Mouse (Mus musculus) right cerebral cortex, adult 2 months (tissue): ENCODE measurements around the gene Fbxl12.
"Not testable (repeated sequence)": the region's sequence is repeated elsewhere in the genome, so short reads cannot be mapped to it uniquely, and the experiment has no call there.

ENCODE experiments used
- DNase-seq, 2 experiments: peaks; one replicate each; pipeline ENCODE4 v3.0.0; 2021 to 2022; ENCODE audit warnings: low spot score in 2 of 2

Fbxl12 gene

GRCm38 (mm10) chr9:20652260-20652658, 7.7 kb upstream of the Fbxl12 start:
- no peak for DNase-seq

- peak; percentile 99 to 100 for DNase-seq
Measured at GRCm38 (mm10) chr9:20651602-20652259, 7.2 kb upstream of the Fbxl12 start, which contains the start of gene Pin1. TSS of gene Pin1 (plus strand) at chr9:20652095.

- no peak for DNase-seq
Measured at GRCm38 (mm10) chr9:20645121-20645520, 554 bp upstream of the Fbxl12 start.

GRCm38 (mm10) chr9:20643781-20644180, 786 bp downstream of the Fbxl12 start:
- DNase-seq, result no peak

- peak; percentile 66 to 73 for DNase-seq
Measured at GRCm38 (mm10) chr9:20642896-20643466, 1.6 kb downstream of the Fbxl12 start.

GRCm38 (mm10) chr9:20642101-20642895, 2.3 kb downstream of the Fbxl12 start, which contains the start of gene Ubl5:
TSS of gene Ubl5 (plus strand) at chr9:20642878.
- DNase-seq, result peak; percentile 39 to 47

GRCm38 (mm10) chr9:20641501-20641900, 3.1 kb downstream of the Fbxl12 start:
- no peak for DNase-seq

- DNase-seq, result no peak
Measured at GRCm38 (mm10) chr9:20639486-20639885, 5.1 kb downstream of the Fbxl12 start.

GRCm38 (mm10) chr9:20638552-20638951, 6.0 kb downstream of the Fbxl12 start:
- DNase-seq, result no peak

- no peak for DNase-seq
Measured at GRCm38 (mm10) chr9:20636790-20637189, 7.8 kb downstream of the Fbxl12 start.

- no peak for DNase-seq
Measured at GRCm38 (mm10) chr9:20636256-20636655, 8.3 kb downstream of the Fbxl12 start.

- DNase-seq, result not testable (repeated sequence)
Measured at GRCm38 (mm10) chr9:20635676-20636075, 8.9 kb downstream of the Fbxl12 start.

GRCm38 (mm10) chr9:20631332-20631731, 13.2 kb downstream of the Fbxl12 start:
- no peak for DNase-seq

- DNase-seq, result no peak
Measured at GRCm38 (mm10) chr9:20616685-20617084, 27.9 kb downstream of the Fbxl12 start.

- no peak for DNase-seq
Measured at GRCm38 (mm10) chr9:20611976-20612375, 32.6 kb downstream of the Fbxl12 start.

GRCm38 (mm10) chr9:20609831-20610464, 34.6 kb downstream of the Fbxl12 start:
- no peak for DNase-seq

- DNase-seq, result peak; percentile 84 to 92
Measured at GRCm38 (mm10) chr9:20607100-20607974, 37.2 kb downstream of the Fbxl12 start.

GRCm38 (mm10) chr9:20606269-20606668, 38.3 kb downstream of the Fbxl12 start:
- no peak for DNase-seq

GRCm38 (mm10) chr9:20601270-20601669, 43.3 kb downstream of the Fbxl12 start:
- DNase-seq, result no peak

- peak; percentile 100 for DNase-seq
Measured at GRCm38 (mm10) chr9:20581175-20581634, 63.4 kb downstream of the Fbxl12 start, which contains the start of gene Zfp846. TSS of gene Zfp846 (plus strand) at chr9:20581291.

- no peak for DNase-seq
Measured at GRCm38 (mm10) chr9:20576591-20576990, 68.0 kb downstream of the Fbxl12 start.
